Mouse (Mus musculus) forebrain, embryonic 16.5 days (tissue): Measurements from ENCODE around the gene Hemgn. TPM values are rescaled to one million over a fixed set of nuclear protein-coding genes. Genes with fewer than 3 reads are reported as not detected.

Source experiments
- ATAC-seq: fragments of 200-750 bp; cut with Nextera tagmentation; 2 replicates; pipeline ENCODE4 v1.8.0; 2017; ENCODE audit warnings: mild to moderate bottlenecking, moderate library complexity
- H3K27ac ChIP-seq: fragments of 300-500 bp; sonication (generic); 2 replicates; pipeline ENCODE4 v1.5.1; 2014; ENCODE audit warnings: low read length, control low read depth
- H3K27me3 ChIP-seq: fragments of 300-500 bp; sonication (generic); replicated peaks from 2 replicates; pipeline ENCODE4 v1.6.1; 2014; ENCODE audit warnings: low read length; ENCODE audit not compliant: control insufficient read depth, insufficient read depth
- H3K36me3 ChIP-seq: fragments of 300-500 bp; sonication (generic); 2 replicates; pipeline ENCODE4 v1.6.1; 2014; ENCODE audit not compliant: control insufficient read depth, insufficient read depth
- H3K4me1 ChIP-seq: fragments of 300-500 bp; sonication (generic); replicated peaks from 2 replicates; pipeline ENCODE4 v1.6.1; 2014; ENCODE audit warnings: low read length; ENCODE audit not compliant: control insufficient read depth, insufficient read depth
- H3K4me2 ChIP-seq: fragments of 300-500 bp; sonication (generic); 2 replicates; pipeline ENCODE4 v1.6.1; 2014; ENCODE audit warnings: mild to moderate bottlenecking, low read length, control low read depth
- H3K4me3 ChIP-seq: fragments of 300-500 bp; sonication (generic); replicated peaks from 2 replicates; pipeline ENCODE4 v1.5.1; 2014; ENCODE audit warnings: mild to moderate bottlenecking, low read length, control low read depth
- H3K9ac ChIP-seq: fragments of 300-500 bp; sonication (generic); replicated peaks from 2 replicates; pipeline ENCODE4 v1.6.1; 2014; ENCODE audit warnings: low read depth, low read length, control low read depth
- H3K9me3 ChIP-seq: fragments of 300-500 bp; sonication (generic); 2 replicates; pipeline ENCODE4 v1.6.1; 2016; ENCODE audit warnings: low read length; ENCODE audit not compliant: control insufficient read depth
- WGBS: fragments of 180-500 bp; shearing (Covaris S2); extraction: QIAGEN DNeasy Blood & Tissue Kit; methylation state at CpG from one replicate; pipeline ENCODE4 v1.1.7; 2014; 5-methylcytosine and 5-hydroxymethylcytosine counted together
- polyA plus RNA-seq: library from polyadenylated mRNA; unstranded; fragments of >200 nt; fragmentation: Nextera tagmentation; extraction: Ambion mirVana; gene quantifications from 2 replicates; pipeline ENCODE4 v1.2.1, GENCODE M21; 2015

Gene Hemgn
- polyA plus RNA-seq, 1 experiment from 2014 or later, result 0.09 TPM

DNA sequence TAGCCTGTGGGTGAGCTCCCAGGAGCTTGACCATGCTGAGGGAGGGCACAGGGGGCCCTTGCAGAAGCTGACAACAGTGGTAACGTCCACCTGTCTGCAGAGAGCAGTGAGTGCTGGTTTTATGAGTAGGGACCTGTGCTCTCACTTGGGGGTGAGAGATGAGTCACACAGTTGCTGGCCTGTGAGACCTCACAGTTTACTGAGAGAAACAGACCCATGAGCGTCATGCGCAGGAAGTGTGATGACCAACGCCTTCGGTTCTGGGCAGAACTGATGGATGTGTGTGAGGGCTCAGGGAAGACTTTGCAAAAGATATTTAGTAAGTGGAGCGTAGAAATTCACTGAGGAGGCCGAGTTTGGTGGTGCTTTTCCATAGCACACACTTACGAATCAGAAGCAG is 9.3 kb upstream of the Hemgn start:
- no peak overlapping the region for H3K4me3 ChIP-seq
- no peak overlapping the region for H3K27ac ChIP-seq
- no peaks in the 10 kb centered on the region for H3K27me3 ChIP-seq
- H3K4me2 ChIP-seq, result no peak overlapping the region
- 87% methylated on average over 8 of the region's 8 CpGs for WGBS
- no peak for ATAC-seq
- no peak overlapping the region for H3K9ac ChIP-seq
- H3K4me1 ChIP-seq, result no peaks in the 10 kb centered on the region
- no peaks in the 10 kb centered on the region for H3K36me3 ChIP-seq
- H3K9me3 ChIP-seq, result no peaks in the 10 kb centered on the region

DNA sequence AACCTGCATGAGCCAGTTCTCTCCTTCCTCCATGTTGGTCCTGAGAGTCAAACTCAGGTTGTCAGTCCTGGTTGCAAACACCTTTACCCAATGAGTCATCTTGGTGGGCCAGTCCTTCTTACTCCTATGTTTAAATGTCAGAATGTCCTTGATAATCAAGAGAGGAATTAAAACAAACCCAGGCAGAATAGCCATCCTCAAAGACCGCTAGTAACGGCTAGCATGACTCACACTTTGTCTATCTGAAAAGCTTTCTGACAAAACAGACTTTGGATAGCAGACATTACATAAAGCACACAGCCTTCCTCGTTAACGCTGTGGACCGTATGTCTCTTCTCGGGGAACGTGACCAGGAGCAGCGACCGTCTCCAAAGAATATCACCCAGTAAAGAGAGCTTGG is 5.5 kb upstream of the Hemgn start:
- 41% methylated on average over 9 of the region's 9 CpGs for WGBS
- Histone ChIP-seq H3K27me3 (no peaks in the 10 kb centered on the region), H3K36me3 (no peaks in the 10 kb centered on the region), H3K9ac (no peak overlapping the region), H3K4me3 (no peak overlapping the region), H3K4me2 (no peak overlapping the region), H3K27ac (no peak overlapping the region), H3K4me1 (no peaks in the 10 kb centered on the region), H3K9me3 (no peaks in the 10 kb centered on the region)
- ATAC-seq, result no peak

DNA sequence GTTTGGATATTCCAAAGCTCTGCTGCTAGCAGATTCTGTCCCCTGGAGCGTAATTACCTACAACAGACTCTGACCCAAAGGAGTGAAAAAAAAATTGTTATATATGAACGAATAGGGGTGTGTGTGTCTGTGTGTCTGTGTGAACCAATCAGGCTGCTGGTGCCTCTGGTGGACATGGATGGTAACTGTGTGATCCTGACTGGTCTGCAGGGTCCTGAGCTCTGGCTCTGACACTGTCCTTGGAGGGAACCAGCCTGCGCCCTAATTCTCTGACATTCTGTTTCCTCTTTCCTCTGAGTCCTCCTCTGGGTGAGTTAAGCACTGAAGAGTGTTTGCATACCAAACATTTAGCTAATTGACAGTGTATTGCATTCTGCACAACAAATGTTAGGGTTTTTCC is 4.2 kb upstream of the Hemgn start:
- Histone ChIP-seq H3K27ac (no peak overlapping the region), H3K27me3 (no peaks in the 10 kb centered on the region), H3K4me1 (no peaks in the 10 kb centered on the region), H3K4me3 (no peak overlapping the region), H3K9me3 (no peaks in the 10 kb centered on the region), H3K4me2 (no peak overlapping the region), H3K9ac (no peak overlapping the region), H3K36me3 (no peaks in the 10 kb centered on the region)
- no peak for ATAC-seq
- 70% methylated on average over 3 of the region's 3 CpGs for WGBS

DNA sequence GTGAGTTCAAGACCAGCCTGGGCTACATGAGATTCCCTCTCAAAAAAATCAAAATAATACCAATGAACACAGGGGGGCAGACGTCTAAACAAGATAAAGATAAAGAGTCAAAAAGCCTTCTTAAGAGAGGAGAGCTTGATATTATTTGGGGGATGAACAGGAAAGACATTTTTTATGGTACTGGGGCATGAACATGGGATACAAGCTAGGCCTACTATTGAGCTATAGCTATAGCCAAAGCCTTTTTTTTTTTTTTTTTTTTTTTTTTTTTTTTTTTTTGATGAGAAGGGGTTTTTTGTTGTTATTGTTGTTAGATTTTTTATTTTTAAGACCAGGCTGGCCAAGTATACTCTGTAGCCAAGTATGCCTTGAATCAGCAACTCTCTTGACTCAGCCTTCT is 1.2 kb downstream of the Hemgn start:
- Histone ChIP-seq H3K9me3 (no peaks in the 10 kb centered on the region), H3K4me2 (no peak overlapping the region), H3K4me3 (no peak overlapping the region), H3K4me1 (no peaks in the 10 kb centered on the region), H3K27ac (no peak overlapping the region), H3K27me3 (no peaks in the 10 kb centered on the region), H3K36me3 (no peaks in the 10 kb centered on the region), H3K9ac (no peak overlapping the region)
- no peak for ATAC-seq
- 66% methylated on average over 1 of the region's 1 CpGs for WGBS

DNA sequence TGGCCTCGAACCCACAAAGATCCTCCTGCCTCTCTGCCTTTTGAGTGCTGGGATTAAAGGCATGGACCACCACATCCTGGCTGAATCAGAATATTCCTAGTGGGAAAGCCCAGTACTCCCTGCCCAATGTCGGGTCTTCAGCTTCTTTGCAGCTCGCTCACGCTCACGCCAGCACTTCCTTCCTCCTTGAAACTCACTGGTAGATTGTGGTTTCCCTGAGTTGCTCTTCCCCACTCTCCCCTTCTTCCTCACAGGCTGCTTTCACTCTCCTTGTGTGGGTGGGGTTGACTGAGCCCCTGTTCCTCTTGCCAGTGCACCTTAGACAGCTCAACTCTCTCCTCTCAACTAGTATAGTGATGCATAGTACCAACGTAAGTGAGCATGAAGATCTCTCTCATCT is 1.8 kb downstream of the Hemgn start:
- no peaks in the 10 kb centered on the region for H3K27me3 ChIP-seq
- no peak overlapping the region for H3K4me3 ChIP-seq
- H3K9ac ChIP-seq, result no peak overlapping the region
- WGBS, result 78% methylated on average over 6 of the region's 6 CpGs
- no peak for ATAC-seq
- H3K27ac ChIP-seq, result no peak overlapping the region
- H3K4me2 ChIP-seq, result no peak overlapping the region
- no peaks in the 10 kb centered on the region for H3K4me1 ChIP-seq
- no peaks in the 10 kb centered on the region for H3K9me3 ChIP-seq
- no peaks in the 10 kb centered on the region for H3K36me3 ChIP-seq

DNA sequence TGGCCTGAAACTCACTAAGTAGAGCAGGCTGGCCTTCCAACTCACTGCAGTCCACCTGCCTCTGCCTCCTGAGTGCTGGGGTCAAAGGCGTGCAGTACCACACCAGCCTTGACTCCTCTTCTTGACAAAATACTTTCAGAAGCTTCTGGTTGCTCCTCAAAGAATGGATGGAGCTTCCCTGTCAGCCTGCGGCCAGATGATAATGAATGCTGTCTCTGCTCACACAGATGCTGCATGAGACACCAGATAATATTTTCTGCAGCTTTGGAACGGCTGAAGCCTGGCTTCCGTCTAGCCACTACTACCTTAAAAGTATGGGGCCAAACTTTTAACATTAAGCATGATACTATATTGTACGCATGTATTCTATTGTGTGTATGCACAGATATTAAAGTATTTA is 2.6 kb downstream of the Hemgn start:
- WGBS, result 94% methylated on average over 5 of the region's 5 CpGs

DNA sequence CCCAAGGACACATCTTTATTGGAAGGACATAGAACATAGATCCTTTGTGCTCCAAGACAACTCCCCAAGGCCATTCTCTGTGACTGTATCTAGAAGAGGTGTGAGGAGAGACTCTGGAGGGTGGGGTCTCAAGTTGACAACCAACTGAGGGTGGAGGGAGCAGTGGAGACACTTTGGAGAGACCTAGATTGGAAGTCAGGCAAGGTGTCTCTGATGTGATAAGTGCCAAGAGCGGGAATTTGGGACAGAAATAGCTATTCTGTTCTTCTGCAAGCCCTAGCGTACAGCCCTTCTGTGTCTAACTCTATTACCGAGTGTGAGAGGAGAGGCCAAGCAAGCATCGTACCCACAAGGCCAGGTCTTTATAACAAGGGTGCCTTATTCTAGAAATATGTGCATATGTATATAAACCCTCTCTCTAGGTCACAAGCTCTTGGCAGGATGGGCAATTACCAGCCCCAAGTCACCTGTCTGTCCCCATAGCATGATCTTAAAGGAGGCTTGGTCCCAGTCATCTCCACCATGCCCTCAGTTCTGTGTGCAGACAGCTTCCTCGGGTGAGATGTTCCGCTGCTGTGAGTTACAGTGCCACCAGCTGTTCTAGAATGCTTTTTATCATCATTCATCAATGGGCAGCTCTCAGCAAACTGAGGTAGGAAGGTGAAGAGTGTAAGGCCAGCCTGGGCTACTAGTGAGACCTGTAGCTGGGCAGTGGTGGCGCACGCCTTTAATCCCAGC is 6.2 kb downstream of the Hemgn start:
- no peak for ATAC-seq
- H3K4me1 ChIP-seq, result no peaks in the 10 kb centered on the region
- no peaks in the 10 kb centered on the region for H3K27me3 ChIP-seq
- no peaks in the 10 kb centered on the region for H3K9me3 ChIP-seq
- no peaks in the 10 kb centered on the region for H3K36me3 ChIP-seq
- H3K4me3 ChIP-seq, result no peak overlapping the region
- no peak overlapping the region for H3K27ac ChIP-seq
- no peak overlapping the region for H3K4me2 ChIP-seq
- H3K9ac ChIP-seq, result no peak overlapping the region
- WGBS, result 88% methylated on average over 8 of the region's 8 CpGs

More for the DNA sequence above, 2.6 kb downstream of the Hemgn start:
- Histone ChIP-seq H3K4me2 (no peak overlapping the region), H3K27me3 (no peaks in the 10 kb centered on the region), H3K9me3 (no peaks in the 10 kb centered on the region), H3K4me1 (no peaks in the 10 kb centered on the region), H3K4me3 (no peak overlapping the region), H3K36me3 (no peaks in the 10 kb centered on the region), H3K27ac (no peak overlapping the region), H3K9ac (no peak overlapping the region)
- no peak for ATAC-seq

DNA sequence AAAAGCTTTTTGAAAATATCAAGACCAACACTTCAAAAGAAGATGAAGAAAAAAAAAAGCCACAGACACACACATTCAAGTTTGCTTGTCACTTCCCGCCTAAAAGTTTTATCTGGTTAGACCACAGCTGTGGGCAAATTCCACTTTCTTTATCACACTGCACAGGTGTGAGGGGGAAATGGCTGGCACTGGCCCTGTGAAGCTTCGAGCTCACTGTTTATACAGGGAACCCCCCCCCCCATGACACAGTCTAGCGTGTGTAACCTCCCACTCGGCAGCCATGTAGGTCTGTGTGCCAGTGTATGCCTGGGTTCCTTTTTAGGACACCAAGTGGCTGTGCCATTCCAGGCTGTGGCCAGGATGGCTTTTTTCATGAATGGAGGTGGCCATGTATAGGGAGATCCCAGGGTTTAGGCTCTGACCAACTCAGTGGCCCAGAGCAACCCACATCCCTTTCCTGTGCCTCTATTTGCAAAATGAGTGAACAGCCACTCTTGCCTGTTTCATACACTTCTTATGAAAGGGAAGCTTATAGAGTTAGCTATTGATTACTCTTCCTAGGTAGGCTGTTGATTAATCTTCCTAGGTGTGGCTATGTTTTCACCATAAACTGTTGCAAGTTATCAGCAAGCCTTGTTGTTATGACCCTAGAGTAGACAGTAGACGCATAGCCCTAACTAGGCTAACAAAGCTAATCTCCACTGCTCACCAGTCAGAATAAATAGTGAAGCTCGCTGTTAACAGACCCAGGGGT is 9.1 kb downstream of the Hemgn start:
- H3K27me3 ChIP-seq, result no peaks in the 10 kb centered on the region
- no peak for ATAC-seq
- no peak overlapping the region for H3K4me2 ChIP-seq
- 85% methylated on average over 6 of the region's 6 CpGs for WGBS
- no peak overlapping the region for H3K4me3 ChIP-seq
- H3K9me3 ChIP-seq, result no peaks in the 10 kb centered on the region
- H3K9ac ChIP-seq, result no peak overlapping the region
- no peaks in the 10 kb centered on the region for H3K36me3 ChIP-seq
- no peaks in the 10 kb centered on the region for H3K4me1 ChIP-seq
- no peak overlapping the region for H3K27ac ChIP-seq

DNA sequence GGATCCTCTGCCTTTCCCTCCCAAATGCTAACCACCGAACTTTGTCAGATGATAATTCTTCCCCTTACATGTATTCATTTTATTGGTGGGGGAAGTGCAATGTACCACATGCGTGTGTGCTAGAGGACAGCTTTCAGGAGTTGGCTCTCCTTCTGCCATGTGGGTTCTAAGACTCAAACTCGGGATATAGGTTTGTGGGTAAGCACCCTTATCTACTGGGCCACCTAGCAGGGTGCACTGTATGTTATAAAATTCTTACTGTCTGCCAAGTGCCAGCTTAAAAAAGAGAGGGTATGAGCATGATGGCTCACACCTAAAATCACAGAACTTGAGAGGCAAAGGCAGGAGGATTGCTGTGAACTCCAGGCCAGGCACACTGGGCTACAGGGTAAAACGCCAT is 14.5 kb downstream of the Hemgn start:
- Histone ChIP-seq H3K4me1 (no peaks in the 10 kb centered on the region), H3K9ac (no peak overlapping the region), H3K27me3 (no peaks in the 10 kb centered on the region), H3K9me3 (no peaks in the 10 kb centered on the region), H3K4me3 (no peak overlapping the region), H3K4me2 (no peak overlapping the region), H3K27ac (no peak overlapping the region), H3K36me3 (no peaks in the 10 kb centered on the region)
- 82% methylated on average over 4 of the region's 4 CpGs for WGBS
- no peak for ATAC-seq
